Mouse (Mus musculus): ENCODE results near the gene Sclt1.

Sclt1 gene

DNA sequence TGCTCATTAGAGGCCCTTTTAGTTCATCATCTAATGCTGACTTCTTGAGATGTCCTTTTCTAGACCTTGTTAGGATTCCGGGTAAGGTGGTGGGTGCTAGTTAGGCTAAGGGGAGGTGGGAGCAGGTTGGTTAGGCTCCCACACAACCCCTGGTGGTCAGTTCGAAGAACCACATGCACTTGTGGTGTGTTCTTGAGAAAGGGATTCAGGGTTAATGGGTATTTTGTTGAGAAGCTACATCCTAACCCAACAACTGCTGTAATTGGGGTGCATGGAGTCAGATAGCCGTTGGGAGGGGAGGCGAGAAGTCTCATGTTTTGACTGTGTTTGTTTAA lies 136.0 kb downstream of the Sclt1 start:
- DNase-seq (ENCODE audit: low spot score in 2 of 2), result no peak

DNA sequence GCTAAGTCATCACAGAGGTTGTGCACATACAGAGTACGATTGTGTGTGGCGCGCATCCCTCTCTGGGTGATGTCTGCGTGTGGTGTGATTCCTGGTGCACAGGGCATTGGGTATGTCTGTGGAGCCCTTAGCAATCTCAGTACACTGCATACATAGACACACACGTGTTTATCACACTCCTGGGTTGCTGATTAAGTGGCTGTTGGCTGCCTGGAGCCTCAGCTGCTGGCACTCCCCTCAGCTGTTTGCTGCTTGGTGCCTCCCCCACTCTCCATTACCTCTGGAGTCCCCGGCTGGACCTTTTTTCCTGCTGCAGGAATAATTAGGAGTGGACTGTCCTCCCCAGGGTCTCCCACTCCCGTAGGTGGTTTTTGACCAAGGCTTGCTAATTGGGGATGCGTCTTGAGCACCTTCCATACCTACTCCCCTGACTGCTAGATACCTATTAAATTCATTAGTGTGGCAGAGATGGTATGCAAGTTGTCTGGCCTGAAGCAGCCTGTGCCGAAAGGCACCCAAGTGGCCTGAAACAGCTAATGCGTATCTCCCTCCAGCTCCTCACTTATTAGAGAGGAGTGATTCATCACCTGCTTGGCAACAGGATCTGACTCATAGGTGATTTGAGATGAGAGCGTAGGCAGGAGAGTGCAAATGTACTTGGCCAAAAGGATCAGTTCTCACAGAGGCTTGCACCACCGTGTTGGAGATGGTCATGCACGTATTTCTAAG lies 136.5 kb downstream of the Sclt1 start:
- DNase-seq (ENCODE audit: low spot score in 2 of 2), result peak in 1 of 2 experiments; percentile 30

DNA sequence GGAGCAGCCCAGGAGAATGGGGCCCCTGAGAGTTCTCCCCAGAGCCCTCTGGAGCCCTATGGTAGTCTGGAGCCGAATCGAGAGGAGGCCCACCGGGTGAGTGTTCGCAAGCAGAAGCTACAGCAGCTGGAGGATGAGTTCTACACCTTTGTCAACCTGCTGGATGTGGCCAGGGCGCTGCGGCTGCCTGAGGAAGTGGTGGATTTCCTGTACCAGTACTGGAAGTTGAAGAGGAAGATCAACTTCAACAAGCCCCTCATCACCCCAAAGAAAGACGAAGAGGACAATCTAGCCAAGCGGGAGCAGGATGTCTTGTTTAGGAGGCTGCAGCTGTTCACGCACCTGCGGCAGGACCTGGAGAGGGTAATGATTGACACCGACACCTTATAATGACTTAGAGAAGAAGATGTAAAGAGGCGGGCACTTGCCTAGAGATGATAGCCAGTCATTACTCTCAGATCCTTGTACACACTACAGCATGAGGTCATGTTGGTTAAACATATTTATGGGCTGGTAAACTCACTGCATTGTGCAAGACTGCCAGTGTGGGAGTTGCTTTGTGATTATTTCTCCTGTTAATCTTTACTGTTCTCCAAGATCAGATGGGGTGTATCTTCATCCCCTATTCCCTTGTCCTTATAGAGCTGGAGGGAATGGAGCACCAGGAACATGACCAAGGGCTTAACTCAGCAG lies 137.5 kb downstream of the Sclt1 start:
- DNase-seq (ENCODE audit: low spot score in 2 of 2), result no peak

DNA sequence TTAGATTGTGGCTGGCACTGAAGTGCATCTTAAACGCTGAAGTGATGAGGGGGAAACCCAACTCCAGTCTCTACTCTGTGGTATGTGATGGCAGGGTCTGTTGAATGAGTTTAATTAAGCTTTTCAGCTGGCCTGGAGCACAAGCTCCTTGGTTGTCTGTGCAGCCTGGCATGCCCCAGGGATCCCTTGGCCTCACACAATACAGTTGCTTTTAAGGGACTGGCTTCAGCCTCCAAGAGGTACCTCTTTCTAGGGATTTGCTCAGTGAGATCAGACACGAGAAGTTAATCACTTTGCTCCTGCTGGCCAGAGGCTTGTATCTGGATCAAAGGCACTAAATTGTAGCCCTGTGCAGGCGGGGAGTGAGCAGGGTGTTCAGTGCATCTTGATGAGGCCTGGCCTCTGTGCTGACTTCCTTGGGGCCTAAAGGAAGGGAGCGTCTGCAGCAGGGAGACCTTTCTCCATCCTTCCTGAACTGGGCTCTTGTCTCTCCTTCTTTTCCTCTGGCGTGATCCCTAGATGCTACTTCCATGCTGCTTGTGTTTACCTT lies 138.8 kb downstream of the Sclt1 start:
- DNase-seq (ENCODE audit: low spot score in 2 of 2), result no peak

DNA sequence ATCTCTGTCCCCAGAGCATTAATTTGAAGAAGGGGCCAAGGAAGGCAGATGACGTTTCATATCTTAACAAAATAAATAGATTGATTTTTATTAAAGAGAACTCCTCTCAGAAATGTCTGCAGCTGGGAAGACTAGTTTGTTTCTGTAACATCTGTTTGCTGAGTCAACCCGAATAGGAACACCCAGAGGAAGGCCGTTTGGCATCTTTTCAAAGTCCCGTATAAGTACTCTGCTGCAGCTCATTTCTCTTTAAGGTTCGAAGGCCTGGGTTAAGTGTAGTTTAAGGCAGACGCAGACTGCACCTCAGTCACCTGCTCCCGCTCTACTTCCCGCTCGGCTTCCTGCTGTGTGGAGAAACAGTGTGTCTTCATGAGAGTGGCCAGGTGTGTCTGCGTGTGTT lies 139.4 kb downstream of the Sclt1 start:
- no peak for DNase-seq (ENCODE audit: low spot score in 2 of 2)

DNA sequence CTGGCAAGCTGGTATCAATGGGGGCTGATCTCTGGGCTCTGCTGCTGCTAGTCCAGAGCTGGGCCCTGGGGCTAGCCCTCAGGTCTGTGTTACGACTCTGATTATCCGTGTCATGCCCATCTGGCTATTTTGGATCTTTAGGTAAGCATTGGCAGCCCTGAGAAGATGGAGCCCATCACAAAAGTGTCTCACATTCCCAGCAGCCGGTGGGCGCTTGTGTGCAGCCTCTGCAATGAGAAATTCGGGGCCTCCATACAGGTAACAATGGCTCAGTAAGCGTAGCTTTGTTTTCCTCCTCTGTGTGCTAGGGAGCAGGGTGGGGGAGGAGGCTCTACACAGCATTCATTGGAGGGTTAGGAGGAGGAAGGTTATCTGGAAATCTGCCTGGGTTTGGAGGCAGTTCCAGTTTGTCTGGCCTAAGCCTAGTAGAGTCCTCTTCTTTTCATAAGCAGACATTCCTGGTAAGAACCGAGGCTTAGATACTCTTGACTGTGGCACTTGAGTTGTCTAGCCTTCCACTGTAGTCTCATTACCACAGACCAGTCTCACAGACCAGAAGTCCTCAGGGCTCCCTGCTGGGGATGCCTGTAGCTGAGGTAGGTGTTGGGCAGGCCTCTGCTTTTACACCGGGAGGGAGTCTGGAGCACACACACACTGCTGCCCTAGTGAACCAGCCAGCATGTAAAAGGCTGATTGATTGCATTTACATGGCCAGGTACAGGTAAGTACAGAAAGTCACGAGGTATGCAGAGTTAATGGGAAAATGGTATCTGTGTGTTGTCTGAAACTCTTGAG lies 140.9 kb downstream of the Sclt1 start:
- DNase-seq (ENCODE audit: low spot score in 2 of 2), result no peak

DNA sequence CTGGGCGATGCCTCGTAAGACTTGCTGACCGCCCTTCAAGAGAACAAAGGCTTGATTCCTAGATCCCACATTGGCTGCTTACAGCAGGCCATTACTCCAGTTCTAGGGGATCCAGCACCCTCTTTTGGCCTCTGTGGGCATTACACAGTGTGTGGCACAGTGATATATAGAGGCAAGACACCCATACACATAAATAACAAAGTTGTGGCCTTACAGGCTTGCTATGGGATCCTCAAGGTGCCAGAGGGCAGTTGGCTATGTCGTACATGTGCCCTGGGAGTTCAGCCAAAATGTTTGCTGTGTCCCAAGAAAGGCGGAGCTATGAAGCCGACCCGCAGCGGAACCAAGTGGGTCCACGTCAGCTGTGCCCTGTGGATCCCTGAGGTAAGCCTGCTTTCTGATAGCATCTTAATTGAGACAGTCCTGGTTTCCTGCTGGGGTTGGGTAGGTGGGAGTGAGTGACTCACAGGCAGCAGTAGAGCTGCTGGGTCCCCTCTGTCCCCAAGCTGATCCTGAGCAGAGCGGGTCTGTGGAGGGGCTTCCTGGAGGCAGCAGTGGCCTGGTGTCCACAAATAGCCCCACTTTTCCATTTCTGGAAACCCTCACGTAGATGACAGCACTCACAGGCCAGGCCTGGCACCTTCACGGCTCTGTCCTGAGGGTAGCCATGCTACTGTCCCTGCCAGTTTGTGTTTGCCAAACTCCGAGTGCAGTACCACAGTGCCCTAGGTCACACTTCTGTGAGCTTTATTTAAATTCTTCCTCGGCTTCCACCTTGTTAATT lies 142.3 kb downstream of the Sclt1 start:
- DNase-seq (ENCODE audit: low spot score in 2 of 2), result peak; percentile 55 to 63

DNA sequence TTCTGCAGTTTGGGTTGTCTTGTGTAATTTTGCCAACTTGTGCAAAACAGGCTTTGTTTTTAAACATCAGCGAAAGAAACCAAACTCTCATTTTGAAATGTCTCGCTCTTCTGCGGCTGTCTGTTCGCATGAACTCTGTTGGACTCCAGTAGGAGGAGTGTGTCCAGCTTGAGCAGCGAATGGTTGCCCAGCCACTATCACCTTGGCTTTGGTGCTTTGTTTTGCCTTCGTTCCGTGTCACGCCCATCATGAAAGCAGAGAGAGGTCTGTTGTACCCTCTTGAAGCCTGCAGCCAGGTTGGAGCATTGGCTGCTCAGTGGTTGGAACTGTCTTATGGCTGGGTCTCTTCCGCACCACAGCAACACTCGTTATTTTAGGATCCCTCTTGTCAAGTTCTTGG lies 143.1 kb downstream of the Sclt1 start:
- DNase-seq (ENCODE audit: low spot score in 2 of 2), result no peak

DNA sequence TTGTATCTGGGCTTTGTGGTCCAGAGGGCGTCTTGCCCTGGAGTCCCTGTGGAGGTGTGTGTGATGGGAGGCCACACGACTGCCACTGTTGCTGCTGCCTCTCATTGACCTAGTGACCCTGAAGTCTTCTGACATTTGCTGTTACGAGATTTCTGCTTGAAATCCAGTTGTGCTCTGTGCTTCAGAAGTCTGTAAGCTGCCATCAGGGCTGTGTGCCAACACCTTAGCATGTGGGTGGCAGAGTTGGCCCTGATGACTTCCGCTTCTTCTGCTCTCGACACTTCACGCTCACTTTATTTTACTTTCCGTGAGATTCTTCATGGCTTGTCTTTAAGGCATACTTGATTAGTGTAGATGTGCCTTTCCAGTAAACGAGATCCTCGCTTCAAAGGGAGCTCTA lies 143.9 kb downstream of the Sclt1 start:
- DNase-seq (ENCODE audit: low spot score in 2 of 2), result no peak

DNA sequence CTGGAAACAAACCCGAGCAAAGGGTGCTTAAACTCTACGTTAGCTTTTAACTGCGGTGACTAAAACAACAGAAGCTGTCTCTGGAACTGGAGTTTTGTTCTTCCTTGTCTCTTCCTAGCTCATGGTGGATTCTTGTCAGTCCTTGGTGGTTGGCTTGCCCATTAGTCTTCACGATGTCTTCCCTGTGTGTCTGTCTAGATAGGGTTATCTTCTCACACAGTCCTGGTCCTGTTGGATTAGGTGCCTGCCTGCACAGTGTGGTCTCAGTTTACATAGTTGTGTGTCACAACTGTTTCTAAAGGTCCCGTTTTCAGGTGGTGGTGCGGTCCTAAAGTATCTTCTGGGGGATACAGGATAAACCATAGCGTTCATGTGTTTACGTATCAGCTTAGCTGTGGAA lies 145.3 kb downstream of the Sclt1 start:
- DNase-seq (ENCODE audit: low spot score in 2 of 2), result no peak

DNA sequence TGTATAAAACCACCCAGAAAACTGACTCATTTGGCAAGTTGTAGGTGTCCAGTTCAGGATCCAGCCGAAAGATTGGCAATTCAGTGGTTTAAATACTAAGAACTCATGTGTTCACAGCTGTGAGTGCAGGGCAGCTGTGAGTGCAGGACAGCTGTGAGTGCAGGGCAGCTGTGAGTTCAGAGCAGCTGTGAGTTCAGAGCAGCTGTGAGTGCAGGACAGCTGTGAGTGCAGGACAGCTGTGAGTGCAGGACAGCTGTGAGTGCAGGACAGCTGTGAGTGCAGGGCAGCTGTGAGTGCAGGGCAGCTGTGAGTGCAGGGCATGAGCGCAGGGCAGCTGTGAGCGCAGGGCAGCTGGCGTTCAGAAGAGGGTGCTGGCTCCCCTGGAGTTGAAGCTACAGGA lies 147.3 kb downstream of the Sclt1 start:
- no peak for DNase-seq (ENCODE audit: low spot score in 2 of 2)

DNA sequence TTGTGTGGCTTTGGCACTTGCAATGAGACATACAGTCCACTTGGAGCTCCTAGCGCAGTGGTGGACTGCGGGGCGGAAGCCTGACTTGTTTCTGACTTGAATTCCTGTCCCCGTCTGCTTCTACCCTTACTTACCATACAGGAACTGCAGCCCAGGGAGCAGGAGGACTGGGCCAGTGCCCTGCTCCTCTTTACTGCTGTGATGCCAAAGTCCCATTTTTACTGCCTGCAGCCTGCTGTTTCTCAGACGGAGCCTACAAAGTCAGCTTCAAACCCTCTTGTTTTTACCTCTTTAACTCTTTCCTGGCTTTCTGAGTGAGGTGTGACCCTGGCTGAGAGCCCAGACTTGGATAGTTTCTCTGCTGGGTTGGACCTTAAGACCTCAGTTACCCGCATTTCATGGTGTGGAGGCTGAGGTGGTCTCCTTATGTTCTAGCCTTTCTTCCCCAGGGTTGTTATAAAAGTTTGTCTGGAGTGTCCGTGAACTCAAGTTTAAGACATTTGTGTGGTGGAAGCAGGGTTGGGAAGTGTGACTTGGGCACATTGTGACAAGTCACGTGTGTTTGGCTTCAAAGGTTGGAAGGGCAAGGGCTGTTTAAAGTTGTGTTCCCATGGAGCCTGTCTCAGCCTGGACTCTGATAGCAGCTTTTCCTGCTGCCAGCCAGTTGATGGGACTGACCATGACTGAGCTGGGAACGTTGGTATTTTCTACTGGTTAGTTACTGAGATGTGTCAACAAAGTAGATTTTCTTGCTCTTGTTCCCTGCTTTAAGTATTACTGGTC lies 148.0 kb downstream of the Sclt1 start:
- no peak for DNase-seq (ENCODE audit: low spot score in 2 of 2)

DNA sequence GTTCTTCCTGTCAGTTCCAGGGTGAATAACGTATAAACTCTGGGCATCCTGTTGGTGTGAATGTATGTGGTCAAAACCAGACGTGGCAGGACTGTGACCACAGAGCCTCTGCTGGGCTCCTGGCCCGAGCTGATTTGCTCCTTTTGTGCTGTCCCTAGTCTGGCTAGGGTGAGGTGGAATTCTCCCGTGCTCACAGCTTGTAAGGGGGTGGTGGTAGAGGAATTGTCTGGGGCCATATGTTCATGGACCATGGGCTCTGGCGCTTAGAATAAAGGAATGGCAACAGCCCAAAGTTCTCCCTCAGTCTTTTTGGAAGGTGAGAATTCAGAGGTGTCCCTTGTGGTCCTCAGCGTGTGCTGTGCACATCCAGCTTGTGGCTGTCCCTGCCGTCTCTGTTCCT lies 149.5 kb downstream of the Sclt1 start:
- DNase-seq (ENCODE audit: low spot score in 2 of 2), result no peak

DNA sequence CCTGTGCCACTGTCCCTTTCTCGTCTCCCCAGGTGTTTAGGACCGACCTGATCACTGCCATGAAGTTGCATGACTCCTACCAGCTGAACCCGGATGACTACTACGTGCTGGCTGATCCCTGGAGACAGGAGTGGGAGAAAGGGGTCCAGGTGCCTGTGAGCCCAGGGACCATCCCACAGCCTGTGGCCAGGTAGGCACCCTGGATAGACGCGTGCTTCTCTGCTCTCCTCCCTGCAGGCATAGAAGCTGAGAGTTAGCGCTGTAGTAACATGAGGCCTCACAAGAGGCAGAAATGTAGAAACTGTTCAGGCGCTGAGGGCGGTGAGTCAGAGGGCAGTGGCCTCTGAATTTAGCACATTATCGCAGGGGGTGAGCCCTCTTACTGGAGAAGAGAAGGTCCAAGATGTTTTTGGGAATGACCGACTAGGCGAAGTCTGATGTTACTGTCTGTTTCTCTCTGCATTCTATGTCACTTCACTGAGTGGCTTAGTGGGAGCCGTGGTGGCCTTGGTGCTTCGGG lies 150.6 kb downstream of the Sclt1 start:
- no peak for DNase-seq (ENCODE audit: low spot score in 2 of 2)

DNA sequence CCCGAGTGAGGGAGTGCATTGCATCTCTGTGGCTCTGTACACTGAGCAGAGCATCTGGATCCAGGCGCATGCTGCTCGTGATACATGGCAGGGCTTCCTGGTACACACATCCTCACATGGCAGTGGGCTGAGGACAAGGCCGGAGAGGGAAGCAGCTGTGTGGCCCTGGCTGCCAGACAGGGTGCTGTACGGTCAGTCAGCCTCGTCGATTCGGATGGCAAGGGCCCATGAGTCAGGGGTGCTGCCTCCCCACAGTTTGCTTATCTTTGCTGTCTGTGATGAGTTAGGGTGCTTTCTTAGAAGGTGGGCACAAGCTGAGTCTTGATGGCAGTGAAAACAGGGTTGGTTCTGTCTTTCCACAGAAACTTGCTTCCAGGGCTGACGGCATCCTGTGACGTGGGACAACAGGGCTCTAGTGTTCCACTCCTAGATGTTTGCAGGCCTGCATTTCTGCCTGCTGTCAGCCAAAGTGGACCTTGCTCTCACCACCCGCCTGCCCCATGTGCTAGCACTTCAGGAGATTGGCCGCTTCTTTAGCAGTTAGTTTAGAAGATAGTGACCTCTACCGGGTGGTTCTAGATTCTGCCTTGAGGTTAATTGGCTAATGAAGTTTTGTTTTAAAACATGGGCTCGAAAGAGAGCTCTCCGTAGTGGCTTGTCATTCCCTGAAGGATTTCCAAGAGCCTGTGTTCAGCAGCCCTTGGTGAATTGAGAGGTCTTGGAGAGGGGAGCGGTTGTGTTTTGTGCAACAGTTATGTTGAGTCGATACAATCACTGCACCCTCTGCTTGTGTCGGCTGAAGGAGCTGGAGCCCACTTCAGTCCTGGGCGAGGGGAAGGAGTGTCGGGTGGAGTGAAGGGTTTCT lies 151.4 kb downstream of the Sclt1 start:
- DNase-seq (ENCODE audit: low spot score in 2 of 2), result no peak

DNA sequence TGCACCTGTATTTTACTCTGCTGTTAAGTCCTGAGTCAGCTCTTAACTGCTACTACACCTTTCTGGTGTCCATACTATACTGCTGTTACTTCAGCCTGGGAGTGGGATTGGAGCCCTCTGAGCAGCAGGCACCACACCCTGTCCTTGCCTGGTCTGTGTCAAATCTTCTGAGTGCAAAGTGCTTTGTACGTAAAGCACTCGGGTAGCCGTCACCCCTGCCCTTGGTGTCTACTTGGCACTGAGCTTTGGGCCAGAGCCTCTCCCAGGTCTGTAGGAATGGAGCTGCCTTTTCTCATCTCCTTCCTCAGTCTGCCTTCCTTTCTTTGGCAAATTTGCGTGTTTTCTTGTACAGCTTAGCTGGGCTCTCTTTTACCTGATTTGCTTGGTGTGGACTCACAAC lies 152.3 kb downstream of the Sclt1 start:
- DNase-seq (ENCODE audit: low spot score in 2 of 2), result no peak

DNA sequence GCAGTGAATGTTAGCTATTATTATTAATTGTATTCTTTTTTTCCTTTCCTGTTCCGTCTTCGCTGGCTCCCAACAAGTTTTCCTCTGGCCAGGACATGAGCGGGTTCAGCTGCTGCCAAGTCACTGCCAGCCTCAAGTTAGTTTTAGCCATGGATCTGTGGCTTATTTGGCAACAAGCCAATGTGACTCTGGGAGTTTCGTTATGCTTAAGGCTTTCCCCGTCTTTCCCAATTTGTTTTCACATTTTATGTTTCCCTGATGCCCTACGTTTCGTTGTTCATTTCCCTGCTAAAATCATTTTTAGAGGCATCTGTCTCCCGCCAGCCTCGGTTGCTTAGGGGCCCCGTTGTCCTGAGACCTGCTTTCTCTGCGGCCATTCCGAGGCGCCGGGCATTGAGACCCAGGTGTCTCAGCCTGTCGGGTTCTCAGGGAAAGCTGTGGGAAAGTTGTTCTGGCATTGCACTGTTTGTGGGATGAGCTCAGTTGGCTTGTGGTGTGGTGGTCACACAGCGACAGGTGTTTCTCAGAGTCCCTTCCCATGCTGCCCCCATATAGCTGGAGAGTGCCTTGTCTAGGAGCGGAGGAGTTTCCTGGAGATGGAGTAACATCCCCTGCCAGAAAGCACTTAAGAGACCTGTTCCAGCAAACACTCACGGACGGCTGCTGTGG lies 152.9 kb downstream of the Sclt1 start:
- DNase-seq (ENCODE audit: low spot score in 2 of 2), result no peak

DNA sequence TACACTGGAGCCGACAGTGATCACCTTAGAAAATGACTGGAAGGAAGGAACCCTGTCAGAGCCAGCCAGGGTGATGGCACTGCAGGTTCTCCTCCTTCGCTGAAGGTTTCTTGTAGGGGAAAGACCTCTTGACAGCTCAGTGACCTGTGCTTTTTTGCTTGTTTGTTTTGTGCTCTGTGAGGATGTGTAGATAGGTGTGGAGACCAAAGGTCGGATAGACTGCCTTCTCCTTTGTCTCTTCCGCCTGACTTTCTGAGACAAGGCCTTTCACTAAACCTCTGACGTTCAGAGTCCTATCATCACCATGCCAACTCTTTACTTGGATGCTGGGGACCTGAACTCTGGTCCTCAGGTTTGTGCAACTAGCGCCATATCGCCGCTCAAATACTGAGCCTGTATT lies 153.8 kb downstream of the Sclt1 start:
- DNase-seq (ENCODE audit: low spot score in 2 of 2), result no peak

DNA sequence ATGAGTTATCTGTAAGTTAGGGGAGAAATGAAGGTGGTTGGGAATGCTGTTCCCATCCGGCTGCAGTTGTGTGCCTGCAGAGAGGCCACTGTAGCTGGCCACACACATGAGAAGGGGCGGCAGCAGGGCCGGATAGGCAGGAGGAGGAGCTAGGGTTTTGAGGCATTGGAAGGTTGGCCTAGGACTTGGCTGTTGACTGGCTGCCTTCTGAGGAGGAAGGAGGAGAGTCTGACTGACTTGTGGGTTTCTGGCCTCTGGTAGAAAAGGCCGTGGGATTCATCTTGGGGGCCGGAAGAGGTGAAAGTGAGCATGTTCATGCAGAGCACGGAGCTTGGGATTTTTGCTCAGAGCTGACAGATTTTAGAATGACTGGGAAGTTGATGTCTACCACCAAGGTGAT lies 154.7 kb downstream of the Sclt1 start:
- DNase-seq (ENCODE audit: low spot score in 2 of 2), result no peak
